Mouse (Mus musculus) inflammation-experienced regulatory T-cells, adult 6 months (primary cell): ENCODE measurements at regions not wholly inside any gene's neighbourhood (a gene's known extent, or its start where the extent isn't known, plus 50 kb on each side); places are given as distances from the start of the nearest gene placed in this dataset.

Source experiments
- ATAC-seq: one replicate; pipeline ENCODE4 v1.8.0; 2017

DNA sequence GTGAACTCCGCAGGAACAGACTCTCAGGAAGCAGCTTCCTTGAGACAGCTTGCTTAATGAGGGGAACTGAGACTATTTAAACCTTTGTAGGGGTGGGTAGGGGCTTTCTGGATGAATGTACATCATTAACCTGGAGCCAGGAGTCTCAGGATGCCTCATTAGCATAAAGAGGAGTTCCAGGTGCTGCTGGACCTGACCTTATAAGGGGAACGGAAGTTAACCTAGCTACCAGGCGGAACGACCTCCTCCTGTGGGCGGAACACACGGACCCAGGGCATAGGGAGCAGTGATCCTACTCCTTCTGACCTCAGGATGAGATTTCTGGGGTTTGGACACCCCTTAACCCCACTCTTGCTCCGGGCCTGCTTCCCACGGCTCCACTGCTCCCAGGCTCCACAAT, 417.6 kb upstream of the Smim15 start:
- no peak for ATAC-seq

DNA sequence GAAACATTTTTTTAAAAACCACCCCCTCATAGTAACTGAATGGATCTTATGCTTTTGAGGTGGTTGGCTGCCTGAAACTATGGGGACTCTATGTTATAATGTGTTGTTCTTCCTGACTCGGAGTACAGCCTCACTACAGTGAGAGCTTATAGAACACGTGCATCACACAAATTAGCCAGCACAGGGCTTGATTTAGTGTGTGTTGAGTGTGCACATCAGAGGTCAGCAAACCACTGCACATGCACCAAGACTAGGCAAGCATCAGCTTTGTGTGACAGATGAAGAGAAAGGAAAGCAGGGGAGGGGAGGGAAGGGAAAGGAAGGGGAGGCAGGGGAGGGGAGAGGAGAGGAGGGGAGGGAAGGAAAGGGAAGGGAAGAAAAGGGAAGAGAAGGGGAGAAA, 422.9 kb upstream of the Smim15 start:
- no peak for ATAC-seq

DNA sequence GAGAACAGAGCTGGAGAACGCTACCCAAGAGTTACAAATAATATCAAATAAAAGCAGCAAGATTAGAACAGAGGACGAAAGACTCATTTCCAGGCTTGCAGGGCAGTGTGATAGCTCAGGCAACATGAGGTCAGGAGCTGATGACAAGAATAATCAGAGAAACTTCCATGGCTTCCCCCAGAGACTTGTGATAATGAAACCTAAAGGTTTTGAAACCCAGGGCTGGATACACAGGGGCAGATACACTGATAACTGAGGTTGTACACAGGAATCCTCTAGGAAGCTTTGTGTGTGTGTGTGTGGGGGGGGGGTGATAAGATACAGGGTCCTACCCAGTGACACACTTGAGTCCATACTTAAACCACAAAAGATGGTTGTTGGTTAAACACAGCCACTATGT, 423.4 kb upstream of the Smim15 start:
- no peak for ATAC-seq

DNA sequence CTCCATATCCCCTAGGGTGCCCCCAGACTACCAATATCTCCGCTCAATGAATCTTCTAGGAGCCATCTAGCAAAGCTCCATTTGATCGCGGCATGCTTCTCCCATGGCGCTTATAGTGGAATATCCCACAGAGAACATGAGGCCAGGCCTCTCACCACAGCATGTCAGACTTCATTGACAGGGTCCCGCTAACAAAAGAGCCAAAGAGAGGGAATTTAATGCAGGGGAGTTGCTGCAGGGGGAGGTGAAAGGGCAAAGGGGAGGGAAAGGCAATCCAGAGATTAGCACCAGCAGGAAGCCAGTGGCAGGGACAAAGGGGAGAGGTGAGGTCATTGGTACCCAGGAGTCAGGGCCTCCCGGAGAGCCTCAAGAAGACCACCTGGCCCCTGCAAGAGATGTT, 424.0 kb upstream of the Smim15 start:
- no peak for ATAC-seq

DNA sequence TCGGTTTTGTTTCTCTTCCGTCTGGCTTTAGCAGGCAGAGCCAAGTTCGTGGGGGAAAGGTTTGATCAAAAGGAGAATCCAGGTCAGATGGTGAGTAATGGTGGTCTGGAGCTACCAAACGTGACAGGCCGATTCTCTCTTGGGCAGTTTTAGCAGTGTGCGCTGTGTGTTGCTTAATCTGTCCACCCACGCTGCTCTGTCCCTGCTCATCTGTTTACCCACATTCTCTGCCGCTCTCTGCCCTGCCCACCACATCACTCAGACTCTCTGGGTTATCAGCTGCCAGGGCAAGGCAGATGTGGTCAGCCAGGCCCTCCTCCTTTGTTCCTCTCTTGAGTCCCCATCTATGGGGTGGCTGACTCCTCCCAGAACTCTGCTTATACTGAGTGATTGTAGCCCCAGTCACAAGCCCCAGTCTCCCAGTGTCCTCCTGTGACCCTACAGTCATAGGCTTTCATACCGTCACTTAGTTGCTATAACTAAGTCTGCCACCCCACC, 424.8 kb upstream of the Smim15 start:
- no peak for ATAC-seq

DNA sequence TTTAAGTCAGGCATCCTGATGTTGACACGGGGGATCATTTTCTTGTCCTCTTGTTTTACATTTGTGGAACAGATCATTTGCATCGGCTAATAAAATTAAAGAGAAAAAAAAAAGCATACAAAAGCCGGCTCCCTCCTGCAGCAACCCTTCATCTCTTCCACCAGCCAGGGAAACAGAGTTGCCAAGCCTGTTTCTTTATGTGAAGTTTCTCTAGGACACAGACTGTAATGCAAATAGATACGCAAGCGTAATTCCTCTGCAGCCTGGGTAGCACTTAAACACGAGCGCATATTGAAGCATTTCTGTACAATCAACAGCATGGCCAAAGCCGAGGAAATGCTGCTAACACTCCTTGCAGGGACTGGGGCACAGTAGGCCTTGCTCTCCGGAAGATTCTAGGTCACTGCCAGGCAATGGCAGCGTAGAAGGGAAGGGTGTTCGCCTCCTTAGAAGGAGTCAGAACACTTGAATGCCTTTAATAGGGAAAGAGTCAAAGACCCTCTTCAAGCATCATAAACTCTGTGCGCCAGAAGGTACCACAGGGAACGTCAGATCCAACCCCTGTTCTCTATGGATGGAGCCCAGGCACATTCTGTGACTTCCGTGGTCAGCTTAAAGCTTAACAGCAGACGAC, 425.3 kb upstream of the Smim15 start:
- ATAC-seq = no peak

DNA sequence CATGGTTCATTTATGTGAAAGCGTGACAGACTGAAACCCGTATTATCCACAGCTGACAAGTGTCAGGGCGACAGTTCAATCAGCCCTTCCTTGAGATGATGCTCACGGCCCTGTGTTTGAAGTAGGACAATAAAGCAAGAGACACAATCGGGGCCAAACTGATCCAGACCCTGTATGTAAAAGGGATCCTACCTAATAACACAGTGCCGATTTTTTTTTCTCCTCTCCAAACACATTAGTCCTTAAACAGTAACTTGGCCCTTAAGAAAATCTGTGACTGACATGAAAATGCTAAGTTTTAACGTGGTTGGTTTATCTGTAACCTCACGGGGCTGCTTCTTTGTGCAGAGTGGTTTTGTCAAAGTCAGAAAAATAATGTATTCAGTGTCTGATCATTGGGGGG, 425.9 kb upstream of the Smim15 start:
- no peak for ATAC-seq

DNA sequence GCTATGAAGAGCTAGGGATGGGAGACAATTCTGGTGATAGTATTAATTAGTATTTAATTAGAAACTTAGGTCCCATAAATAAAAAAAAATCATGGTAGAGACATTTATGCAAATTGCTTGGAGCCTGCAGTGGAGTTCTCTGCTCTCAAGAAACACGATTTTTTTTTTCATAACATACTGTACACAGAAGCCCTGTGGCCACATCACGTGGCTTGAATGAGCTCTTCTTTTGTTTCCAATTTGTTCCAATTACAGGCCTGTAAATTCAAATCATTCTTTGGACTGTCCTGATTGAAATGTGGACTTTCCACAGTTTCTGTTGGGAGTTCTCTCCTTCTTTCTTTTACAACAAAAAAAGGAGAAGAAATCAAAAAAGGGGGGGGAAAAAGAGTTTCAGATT, 426.7 kb upstream of the Smim15 start:
- ATAC-seq = no peak

DNA sequence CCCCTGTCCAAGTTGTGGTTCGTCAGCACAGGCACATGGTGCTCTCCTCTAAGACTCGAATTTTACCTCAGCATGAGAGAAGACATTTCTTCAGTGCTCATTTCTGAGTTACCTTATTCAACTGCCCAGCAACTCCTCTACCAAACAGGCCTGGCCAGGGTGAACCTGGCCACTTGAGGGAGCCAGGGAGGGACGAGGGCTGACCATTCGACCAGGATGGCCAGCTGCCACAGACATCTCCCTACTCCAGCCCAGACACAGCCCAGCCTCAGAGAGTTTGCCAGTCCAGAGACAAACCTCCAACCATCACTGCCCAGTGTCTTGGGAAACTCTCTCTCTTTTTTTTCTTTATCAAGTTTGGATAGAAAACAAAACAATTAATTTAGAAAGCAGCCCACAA, 427.5 kb upstream of the Smim15 start:
- ATAC-seq = no peak

DNA sequence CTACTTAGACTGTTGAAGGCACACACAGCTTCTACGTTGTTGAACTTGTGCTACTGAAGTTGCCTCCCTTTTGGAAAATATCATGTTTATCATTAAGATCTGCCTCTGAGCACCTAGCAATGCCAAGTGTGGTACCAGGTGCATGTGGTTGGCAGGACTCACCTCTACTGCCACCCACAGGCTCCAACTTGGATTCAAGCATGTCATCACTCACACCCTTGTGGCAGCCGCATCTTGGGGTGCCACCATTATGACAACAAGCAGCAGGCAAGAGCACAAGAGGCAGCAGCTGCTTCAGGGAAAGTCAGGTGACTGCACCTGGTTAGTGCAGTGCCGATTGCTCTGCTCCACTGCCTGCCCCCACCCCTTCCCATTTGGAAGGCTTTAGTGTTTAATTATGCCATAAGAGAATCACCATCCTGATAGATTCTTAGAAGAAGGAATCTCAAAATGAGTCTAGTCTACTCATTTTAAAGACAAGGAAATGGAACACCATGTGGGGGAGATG, 435.2 kb upstream of the Smim15 start:
- no peak for ATAC-seq

DNA sequence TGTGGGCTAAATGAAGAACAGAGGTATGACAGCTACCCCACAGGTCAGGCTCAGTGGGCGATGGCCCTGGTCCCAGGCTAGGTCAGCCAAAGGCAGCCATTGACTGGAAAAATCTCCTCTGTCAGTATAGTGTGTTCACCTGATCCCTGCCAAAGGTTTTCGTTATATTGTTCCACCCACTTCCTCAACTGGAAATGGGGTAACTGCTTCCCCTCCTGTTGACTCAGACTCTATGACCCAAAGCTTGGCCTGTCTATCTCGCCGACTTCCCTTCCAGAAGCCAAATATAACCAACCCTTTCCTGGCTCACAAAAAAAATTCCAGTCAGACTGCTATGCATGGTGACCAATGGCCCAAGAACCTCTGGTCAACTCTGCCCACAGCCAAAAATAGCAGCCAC, 437.0 kb upstream of the Smim15 start:
- no peak for ATAC-seq

DNA sequence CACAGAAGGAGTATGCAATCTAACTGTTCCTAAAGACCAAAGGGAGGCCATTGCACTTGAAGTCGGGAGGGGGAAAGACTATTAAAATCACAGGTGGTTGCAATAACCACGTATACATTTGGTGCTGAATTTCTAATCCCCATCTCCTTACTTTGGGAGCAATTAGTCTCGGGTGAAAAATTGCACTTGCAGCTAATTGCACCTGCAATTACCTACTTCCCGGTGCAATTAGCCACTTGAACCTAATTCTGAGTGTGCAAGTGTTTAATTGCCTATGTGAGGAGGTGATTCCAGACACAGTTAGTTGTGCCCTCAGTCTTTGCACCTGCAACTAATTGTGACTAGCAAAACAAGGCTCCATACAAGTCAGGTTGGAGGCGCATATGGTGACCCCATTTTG, 442.1 kb upstream of the Smim15 start:
- no peak for ATAC-seq

DNA sequence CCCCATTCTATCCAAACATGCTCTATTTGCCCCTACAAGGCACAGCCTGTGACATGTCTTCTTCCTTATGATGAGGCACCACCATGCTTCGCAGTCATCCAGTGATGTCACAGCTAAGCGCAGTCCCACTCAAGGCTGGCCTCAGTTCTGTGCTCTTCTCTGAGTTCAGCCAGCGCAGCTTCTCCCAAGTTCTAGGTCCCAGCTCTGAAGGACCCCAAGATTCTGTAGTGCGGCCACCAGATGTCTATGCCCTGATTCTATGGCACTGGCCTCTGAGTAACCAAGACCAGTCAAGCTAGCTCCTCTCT, 443.2 kb upstream of the Smim15 start:
- ATAC-seq = no peak

DNA sequence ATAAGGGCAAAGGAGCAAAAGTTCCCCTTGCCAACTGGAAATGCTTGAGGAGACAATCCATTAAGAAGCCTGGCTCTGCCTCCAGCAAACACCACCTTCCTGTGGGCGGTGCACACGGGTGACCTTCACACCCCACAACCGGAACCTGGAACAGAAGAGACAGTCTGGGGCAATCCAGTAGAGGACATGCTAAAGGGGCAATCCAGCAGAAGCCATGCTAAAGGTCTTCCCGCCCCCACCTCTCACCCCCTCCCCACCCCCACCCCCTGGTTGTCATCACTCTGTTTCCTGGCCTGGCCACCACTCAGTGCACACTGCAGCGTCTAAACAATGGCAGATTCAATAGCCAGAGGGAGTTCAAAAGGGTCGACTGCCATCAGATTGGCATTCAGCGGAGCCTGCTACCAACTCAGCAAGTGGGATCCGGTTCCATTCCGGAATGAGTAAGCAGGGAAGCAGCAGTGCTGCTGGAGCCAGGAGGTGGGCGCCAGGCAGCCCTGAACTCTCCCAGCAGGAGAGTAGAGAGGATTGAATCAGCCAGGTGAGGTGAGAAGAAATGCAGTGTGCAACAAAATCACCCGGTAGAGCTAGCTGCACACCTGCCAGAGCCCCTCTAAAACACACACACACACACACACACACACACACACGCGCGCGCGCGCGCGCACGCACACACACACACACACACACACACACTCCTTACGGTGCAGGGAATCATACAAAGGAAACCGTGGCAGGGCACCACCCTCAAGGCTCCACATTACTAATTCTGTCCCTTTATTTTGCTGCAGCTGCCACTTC, 443.7 kb upstream of the Smim15 start:
- no peak for ATAC-seq

DNA sequence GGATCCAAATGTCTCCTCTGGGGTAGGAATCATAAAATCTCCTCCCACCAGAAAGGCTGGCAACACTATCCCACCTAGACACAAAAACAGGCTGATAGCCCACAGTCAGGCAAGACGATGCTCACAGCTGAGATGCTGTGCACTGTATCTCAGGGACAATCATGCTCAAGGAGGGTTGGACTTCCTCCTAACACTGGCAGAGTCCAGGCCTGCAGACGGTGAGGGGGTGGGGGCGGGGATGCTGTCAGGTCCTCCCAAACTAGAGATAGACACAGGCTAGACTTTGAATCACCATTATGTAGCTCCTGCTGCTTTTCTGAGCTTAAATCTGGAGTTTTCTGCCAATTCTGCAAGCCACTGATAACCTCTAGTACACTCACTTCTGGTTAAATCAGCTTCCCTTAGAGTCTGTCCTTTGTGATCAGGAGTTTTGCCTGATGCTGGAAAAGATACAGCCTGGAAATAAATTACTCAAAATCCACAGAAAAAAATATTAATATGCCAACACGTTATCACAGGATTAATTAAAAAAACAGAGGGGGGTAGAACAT, 445.1 kb upstream of the Smim15 start:
- no peak for ATAC-seq

DNA sequence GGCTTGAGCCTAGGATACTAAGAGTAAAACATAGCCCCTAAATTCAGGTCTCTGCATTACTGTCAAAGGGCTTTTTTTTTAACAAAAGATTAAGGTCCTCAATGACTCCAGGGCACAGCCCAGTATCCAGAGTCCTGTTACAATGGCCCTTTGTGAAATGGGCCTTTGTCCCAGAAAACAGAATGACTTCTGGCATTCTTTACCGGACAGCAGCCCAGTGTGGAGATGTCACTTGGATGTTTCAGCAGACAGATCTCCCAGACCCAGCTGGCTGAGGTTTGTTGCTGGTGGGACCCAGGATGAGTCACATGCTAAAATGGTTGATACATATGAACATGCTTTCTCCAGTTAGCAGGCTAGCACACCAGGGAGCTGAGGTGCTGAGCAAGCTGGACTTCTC, 445.9 kb upstream of the Smim15 start:
- no peak for ATAC-seq

DNA sequence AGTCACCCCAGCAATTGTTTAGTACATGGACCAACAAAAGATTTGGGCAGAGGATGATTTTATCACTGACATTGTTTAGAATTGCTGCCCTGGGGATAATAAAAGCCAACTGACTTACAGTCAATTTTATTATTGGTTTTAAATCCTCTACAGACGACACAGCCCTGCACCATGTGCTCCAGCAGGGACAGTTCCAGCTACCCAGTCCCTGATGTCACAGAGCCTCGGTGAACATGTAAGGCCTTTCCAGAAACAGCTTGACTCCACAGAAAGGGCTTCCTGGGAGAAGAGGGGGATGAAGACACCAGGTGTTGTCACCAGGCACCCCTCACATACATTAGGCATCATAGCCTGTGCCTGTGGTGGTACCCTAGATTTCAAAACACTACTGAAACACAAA, 447.0 kb upstream of the Smim15 start:
- ATAC-seq = no peak

DNA sequence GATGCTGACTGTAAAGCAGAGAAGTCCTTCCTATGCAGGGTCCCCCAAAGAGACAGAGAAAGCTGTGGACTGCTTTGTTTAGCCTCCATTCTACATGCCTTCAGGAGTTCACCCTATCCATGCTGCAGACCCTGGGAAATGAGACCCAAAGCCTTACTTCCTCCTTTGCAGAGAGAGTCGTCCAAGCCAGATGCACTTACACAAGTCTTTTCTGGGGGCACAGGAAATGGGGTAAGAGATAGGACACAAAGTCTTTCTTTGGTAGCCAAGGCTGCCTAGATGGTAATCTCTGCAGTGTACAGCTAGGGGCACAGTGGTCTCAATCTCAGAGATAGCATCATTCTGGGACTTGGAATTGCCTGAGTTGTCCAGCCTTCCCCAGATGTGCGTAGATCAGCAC, 448.1 kb upstream of the Smim15 start:
- ATAC-seq = no peak

DNA sequence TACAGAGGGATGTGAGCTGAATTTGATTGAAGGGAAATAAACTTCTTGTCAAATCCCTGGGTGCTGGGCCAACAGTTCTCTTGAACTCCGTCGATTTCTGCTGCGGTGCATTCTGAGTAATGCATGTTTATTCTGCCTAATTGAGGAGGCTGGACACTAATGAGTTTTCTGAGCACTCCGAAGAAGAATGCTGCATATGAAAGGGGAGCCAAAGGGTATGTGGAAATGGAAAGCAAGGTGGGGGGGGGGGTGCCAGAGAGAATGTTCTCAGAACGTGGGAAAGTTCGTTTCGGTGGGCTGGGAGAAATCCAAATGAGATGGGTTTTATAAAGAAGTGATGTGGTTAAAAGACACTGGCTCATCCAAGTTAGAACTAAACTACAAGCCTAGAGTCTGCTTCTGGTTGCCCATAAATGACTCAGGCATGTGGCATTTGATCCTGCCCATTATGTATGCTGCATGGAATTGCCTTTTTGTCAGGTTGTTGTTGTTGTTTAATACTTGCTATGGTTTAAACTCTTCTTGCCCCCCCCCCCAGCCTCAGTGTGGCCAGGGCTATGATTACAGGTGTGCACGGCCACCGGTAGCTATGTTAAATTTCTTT, 455.7 kb upstream of the Smim15 start:
- no peak for ATAC-seq

DNA sequence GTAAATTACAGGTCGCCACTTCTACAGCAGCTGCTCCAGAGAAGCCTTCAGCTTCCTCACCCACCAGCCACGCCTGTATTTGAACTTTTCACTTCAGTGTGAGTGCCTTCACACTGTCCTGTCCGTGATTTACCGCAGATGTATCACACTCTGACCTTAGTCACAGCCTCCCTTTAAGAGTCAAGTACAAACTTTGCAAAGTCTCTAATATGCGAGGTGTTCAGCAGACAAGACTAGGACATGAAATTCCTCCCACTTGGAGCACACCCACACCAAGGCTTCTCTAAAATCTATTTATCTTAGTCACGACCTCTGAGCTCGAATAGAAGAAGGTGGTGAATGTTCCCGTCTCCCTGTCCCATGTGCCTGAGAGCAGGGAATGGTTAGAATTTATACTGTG, 456.6 kb upstream of the Smim15 start:
- ATAC-seq = no peak

DNA sequence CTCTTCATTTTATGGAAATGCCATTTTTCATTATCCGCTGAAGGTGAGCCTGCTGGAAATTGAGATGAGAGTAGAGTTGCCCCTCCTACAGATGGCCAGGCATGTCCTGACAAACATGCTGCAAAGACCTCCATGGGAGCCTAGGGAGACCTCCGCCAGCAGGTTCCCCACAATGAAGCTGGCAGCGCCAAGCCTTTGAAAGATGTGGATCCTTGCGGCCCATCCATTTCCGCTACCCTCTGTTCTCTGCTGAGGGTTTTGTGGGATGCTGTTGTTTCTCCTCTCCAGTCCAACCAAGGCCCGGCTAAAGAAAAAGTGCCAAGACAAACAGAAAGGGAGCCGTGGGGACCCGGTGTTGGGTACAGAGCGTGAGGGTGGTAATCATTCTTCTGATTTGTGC, 458.3 kb upstream of the Smim15 start:
- no peak for ATAC-seq

DNA sequence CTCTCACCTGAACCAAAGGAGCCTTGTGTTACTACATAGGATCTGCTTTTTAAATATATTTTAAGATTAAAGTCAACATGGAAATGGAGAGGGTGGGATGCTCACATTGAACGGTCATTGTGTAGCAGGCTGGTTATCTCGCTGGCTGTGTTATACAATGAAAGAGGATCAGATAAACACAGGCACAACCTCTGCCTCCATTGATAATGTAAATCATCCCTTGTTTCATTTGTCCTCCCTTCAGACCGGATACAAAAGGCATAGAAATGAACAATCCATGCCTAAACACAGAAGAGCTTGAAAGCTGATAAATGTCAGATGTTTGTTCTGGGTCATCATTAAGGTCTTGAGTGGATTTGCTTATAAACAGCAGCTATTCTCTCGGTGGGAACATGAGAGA, 458.9 kb upstream of the Smim15 start:
- ATAC-seq = no peak

DNA sequence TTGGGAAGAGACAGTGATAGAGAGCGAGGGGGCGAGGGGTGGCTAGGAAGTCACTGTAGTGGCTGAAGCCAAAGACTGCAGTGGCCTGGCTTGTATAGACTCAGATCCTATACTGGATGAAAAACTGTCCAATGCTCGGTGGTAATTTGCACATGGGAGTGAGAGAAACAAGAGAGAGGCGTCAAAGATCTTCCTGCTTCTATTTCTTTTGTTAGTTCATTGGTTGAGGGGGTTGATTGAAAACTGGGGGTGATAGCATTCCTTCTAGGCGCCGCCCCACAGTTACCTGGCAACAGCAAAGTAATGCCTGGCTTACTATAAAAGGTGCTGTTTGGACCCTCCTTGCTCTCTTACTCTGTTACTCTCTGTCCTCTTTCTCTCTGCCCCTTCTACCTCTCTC, 465.3 kb upstream of the Smim15 start:
- ATAC-seq = no peak

DNA sequence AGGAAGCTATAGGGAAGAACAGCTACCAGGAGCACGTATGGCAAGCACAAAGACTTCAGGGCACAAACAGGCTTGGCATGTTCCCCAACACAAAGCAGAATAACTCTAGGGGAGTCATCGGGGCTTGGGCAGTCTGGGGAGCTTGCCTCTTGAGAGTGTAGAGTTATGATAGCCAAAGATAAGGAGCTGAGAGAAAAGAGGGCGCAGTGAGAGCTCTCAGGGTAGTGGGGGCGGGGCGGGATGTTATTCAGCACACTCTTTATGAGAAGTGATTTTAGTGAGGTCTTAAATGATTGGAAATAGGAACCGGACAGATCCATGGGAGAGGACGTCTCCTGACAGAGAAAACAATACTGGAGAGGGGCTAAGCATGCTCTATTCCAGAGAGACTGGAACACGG, 466.4 kb upstream of the Smim15 start:
- ATAC-seq = no peak
